Mouse (Mus musculus): ENCODE measurements around the gene Gm21767. TPM values are rescaled to one million over a fixed set of nuclear protein-coding genes. Genes with fewer than 3 reads are reported as not detected.
"Not testable (repeated sequence)": the region's sequence is repeated elsewhere in the genome, so short reads cannot be mapped to it uniquely, and the experiment has no call there.

Gene Gm21767
- not detected in 2 replicates for polyA plus RNA-seq (2015; fragmentation: Nextera tagmentation; extraction: Ambion mirVana)

DNA sequence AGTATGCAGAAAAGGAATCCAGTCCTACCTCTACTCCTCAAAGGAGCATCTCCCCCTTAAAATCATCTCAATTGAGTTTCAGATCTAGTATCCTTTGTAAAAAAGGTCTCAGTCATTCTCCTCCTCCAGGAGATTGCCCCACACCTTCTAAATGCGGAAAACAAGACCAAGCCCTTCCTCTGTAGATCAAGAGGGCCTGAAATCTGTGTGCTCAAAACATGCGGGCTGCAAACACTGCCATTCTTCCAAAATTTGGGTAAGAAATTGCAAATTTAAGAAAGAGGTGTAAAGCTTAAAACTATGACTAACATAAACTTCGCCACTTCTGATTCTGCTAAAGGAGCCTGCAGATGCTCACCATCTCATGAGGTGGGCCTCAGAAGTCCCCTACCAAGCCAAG is at the start of gene Gm21767:
Gene Gm21767 (plus strand): TSS at position 301 of the 400 bp plus-strand sequence.
- not testable (repeated sequence) for H3K36me3 ChIP-seq (ENCODE audit: insufficient read depth, low read length); H3K4me1 ChIP-seq (ENCODE audit: insufficient read depth, low read length); H3K9ac ChIP-seq (replicated peaks; ENCODE audit: low read length); H3K27ac ChIP-seq (ENCODE audit: low read length); H3K4me2 ChIP-seq (replicated peaks; ENCODE audit: low read depth, low read length); ATAC-seq (ENCODE audit: low FRiP score, low TSS enrichment); H3K4me3 ChIP-seq (ENCODE audit: low read length); H3K9me3 ChIP-seq (ENCODE audit: low read length); H3K27me3 ChIP-seq (ENCODE audit: insufficient read depth, low read length)
- no CpG with 5 or more reads among the region's 3 CpGs for WGBS

All from kidney, embryonic 16.5 days (tissue).